Mouse (Mus musculus) lung, embryonic 16.5 days (tissue): ENCODE results near the gene Tenm2. TPM values are rescaled to one million over a fixed set of nuclear protein-coding genes. Genes with fewer than 3 reads are reported as not detected.

ENCODE experiments used
- ATAC-seq: fragments of 200-750 bp; cut with Nextera tagmentation; 2 replicates; pipeline ENCODE4 v1.8.0; 2017; ENCODE audit warnings: low read depth, mild to moderate bottlenecking, moderate library complexity
- H3K27ac ChIP-seq: fragments of 300-500 bp; sonication (generic); 2 replicates; pipeline ENCODE4 v1.5.1; 2014; ENCODE audit warnings: mild to moderate bottlenecking, control low read depth, low read length
- H3K27me3 ChIP-seq: fragments of 300-500 bp; sonication (generic); 2 replicates; pipeline ENCODE4 v1.6.1; 2014; ENCODE audit warnings: low read depth, low read length, mixed read lengths; ENCODE audit not compliant: control insufficient read depth, insufficient read depth
- H3K36me3 ChIP-seq: fragments of 300-500 bp; sonication (generic); 2 replicates; pipeline ENCODE4 v1.6.1; 2014; ENCODE audit warnings: low read length; ENCODE audit not compliant: control insufficient read depth, insufficient read depth
- H3K4me1 ChIP-seq: fragments of 300-500 bp; sonication (generic); replicated peaks from 2 replicates; pipeline ENCODE4 v1.6.1; 2014; ENCODE audit warnings: low read length, mixed read lengths; ENCODE audit not compliant: control insufficient read depth, insufficient read depth
- H3K4me2 ChIP-seq: fragments of 300-500 bp; sonication (generic); 2 replicates; pipeline ENCODE4 v1.6.1; 2014; ENCODE audit warnings: low read depth, low read length, control low read depth
- H3K4me3 ChIP-seq: fragments of 300-500 bp; sonication (generic); 2 replicates; pipeline ENCODE4 v1.5.1; 2014; ENCODE audit warnings: mild to moderate bottlenecking, low read length, control low read depth
- H3K9ac ChIP-seq: fragments of 300-500 bp; sonication (generic); 2 replicates; pipeline ENCODE4 v1.6.1; 2014; ENCODE audit warnings: low read length, control low read depth
- H3K9me3 ChIP-seq: fragments of 300-500 bp; sonication (generic); 2 replicates; pipeline ENCODE4 v1.6.1; 2016; ENCODE audit warnings: low read length; ENCODE audit not compliant: control insufficient read depth
- WGBS: fragments of 180-500 bp; shearing (Covaris S2); extraction: QIAGEN DNeasy Blood & Tissue Kit; methylation state at CpG from one replicate; pipeline ENCODE4 v1.1.7; 2014; 5-methylcytosine and 5-hydroxymethylcytosine counted together
- polyA plus RNA-seq: library from polyadenylated mRNA; unstranded; fragments of >200 nt; fragmentation: Nextera tagmentation; extraction: Ambion mirVana; gene quantifications from 2 replicates; pipeline ENCODE4 v1.2.1, GENCODE M21; 2015

Tenm2 gene
- polyA plus RNA-seq, 1 experiment from 2014 or later, result 0.24 TPM

- Histone ChIP-seq H3K4me3 (no peak overlapping the region), H3K27ac (no peak overlapping the region), H3K36me3 (no peaks in the 10 kb centered on the region), H3K4me2 (no peak overlapping the region), H3K27me3 (no peaks in the 10 kb centered on the region), H3K9ac (no peak overlapping the region), H3K9me3 (no peaks in the 10 kb centered on the region), H3K4me1 (no peaks in the 10 kb centered on the region)
- WGBS, result 58% methylated on average over 1 of the region's 1 CpGs
- ATAC-seq, result no peak
Measured at GRCm38 (mm10) chr11:36804615-36805014, 431.1 kb downstream of the Tenm2 start.

- no peak overlapping the region for H3K9ac ChIP-seq
- no peak overlapping the region for H3K4me3 ChIP-seq
- no peak overlapping the region for H3K27ac ChIP-seq
- no peaks in the 10 kb centered on the region for H3K27me3 ChIP-seq
- no peaks in the 10 kb centered on the region for H3K4me1 ChIP-seq
- ATAC-seq, result no peak
- H3K36me3 ChIP-seq, result no peaks in the 10 kb centered on the region
- WGBS, result 41% methylated on average over 8 of the region's 8 CpGs
- H3K9me3 ChIP-seq, result no peaks in the 10 kb centered on the region
- peak overlapping the region; percentile 26; the same call in 1 of the 2 replicates for H3K4me2 ChIP-seq
Measured at GRCm38 (mm10) chr11:36802208-36802631, 433.5 kb downstream of the Tenm2 start.

GRCm38 (mm10) chr11:36801683-36802082, 434.1 kb downstream of the Tenm2 start:
- Histone ChIP-seq H3K4me1 (no peaks in the 10 kb centered on the region), H3K9ac (no peak overlapping the region), H3K9me3 (no peaks in the 10 kb centered on the region), H3K36me3 (no peaks in the 10 kb centered on the region), H3K27me3 (no peaks in the 10 kb centered on the region), H3K4me2 (no peak overlapping the region), H3K27ac (no peak overlapping the region), H3K4me3 (no peak overlapping the region)
- WGBS, result 59% methylated on average over 4 of the region's 4 CpGs
- no peak for ATAC-seq

- H3K27me3 ChIP-seq, result no peaks in the 10 kb centered on the region
- no peak overlapping the region for H3K9ac ChIP-seq
- H3K9me3 ChIP-seq, result no peaks in the 10 kb centered on the region
- H3K36me3 ChIP-seq, result no peaks in the 10 kb centered on the region
- no peak overlapping the region for H3K4me3 ChIP-seq
- ATAC-seq, result no peak
- no peak overlapping the region for H3K4me2 ChIP-seq
- no peaks in the 10 kb centered on the region for H3K4me1 ChIP-seq
- 71% methylated on average over 8 of the region's 8 CpGs for WGBS
- no peak overlapping the region for H3K27ac ChIP-seq
Measured at GRCm38 (mm10) chr11:36799409-36799808, 436.4 kb downstream of the Tenm2 start.

- no peak overlapping the region for H3K27ac ChIP-seq
- WGBS, result 77% methylated on average over 3 of the region's 3 CpGs
- no peak overlapping the region for H3K4me2 ChIP-seq
- no peak overlapping the region for H3K9ac ChIP-seq
- H3K36me3 ChIP-seq, result no peaks in the 10 kb centered on the region
- no peak for ATAC-seq
- no peaks in the 10 kb centered on the region for H3K27me3 ChIP-seq
- no peaks in the 10 kb centered on the region for H3K4me1 ChIP-seq
- H3K9me3 ChIP-seq, result no peaks in the 10 kb centered on the region
- H3K4me3 ChIP-seq, result no peak overlapping the region
Measured at GRCm38 (mm10) chr11:36758009-36758408, 477.8 kb downstream of the Tenm2 start.

GRCm38 (mm10) chr11:36746286-36746685, 489.5 kb downstream of the Tenm2 start:
- Histone ChIP-seq H3K9ac (no peak overlapping the region), H3K9me3 (no peaks in the 10 kb centered on the region), H3K36me3 (no peaks in the 10 kb centered on the region), H3K27ac (no peak overlapping the region), H3K4me1 (no peaks in the 10 kb centered on the region), H3K4me2 (no peak overlapping the region), H3K27me3 (no peaks in the 10 kb centered on the region), H3K4me3 (no peak overlapping the region)
- no peak for ATAC-seq
- WGBS, result 90% methylated on average over 4 of the region's 4 CpGs

- Histone ChIP-seq H3K4me1 (no peaks in the 10 kb centered on the region), H3K4me3 (no peak overlapping the region), H3K27me3 (no peaks in the 10 kb centered on the region), H3K9ac (no peak overlapping the region), H3K9me3 (no peaks in the 10 kb centered on the region), H3K27ac (no peak overlapping the region), H3K36me3 (no peaks in the 10 kb centered on the region), H3K4me2 (no peak overlapping the region)
- WGBS, result 70% methylated on average over 3 of the region's 3 CpGs
- no peak for ATAC-seq
Measured at GRCm38 (mm10) chr11:36727800-36728199, 508.0 kb downstream of the Tenm2 start.

GRCm38 (mm10) chr11:36702881-36703280, 532.9 kb downstream of the Tenm2 start:
- Histone ChIP-seq H3K4me2 (no peak overlapping the region), H3K36me3 (no peaks in the 10 kb centered on the region), H3K9ac (no peak overlapping the region), H3K27me3 (no peaks in the 10 kb centered on the region), H3K4me3 (no peak overlapping the region), H3K9me3 (no peaks in the 10 kb centered on the region), H3K4me1 (no peaks in the 10 kb centered on the region), H3K27ac (no peak overlapping the region)
- ATAC-seq, result no peak
- 68% methylated on average over 2 of the region's 2 CpGs for WGBS

GRCm38 (mm10) chr11:36700951-36701350, 534.8 kb downstream of the Tenm2 start:
- no peak overlapping the region for H3K9ac ChIP-seq
- no peak overlapping the region for H3K27ac ChIP-seq
- no peak for ATAC-seq
- no peaks in the 10 kb centered on the region for H3K36me3 ChIP-seq
- H3K4me1 ChIP-seq, result no peaks in the 10 kb centered on the region
- no peaks in the 10 kb centered on the region for H3K27me3 ChIP-seq
- H3K4me3 ChIP-seq, result no peak overlapping the region
- H3K9me3 ChIP-seq, result no peaks in the 10 kb centered on the region
- no peak overlapping the region for H3K4me2 ChIP-seq
- 85% methylated on average over 3 of the region's 3 CpGs for WGBS

GRCm38 (mm10) chr11:36700131-36700530, 535.6 kb downstream of the Tenm2 start:
- ATAC-seq, result no peak
- H3K4me3 ChIP-seq, result no peak overlapping the region

More at GRCm38 (mm10) chr11:36700131-36700530, 535.6 kb downstream of the Tenm2 start:
- Histone ChIP-seq H3K9ac (no peak overlapping the region), H3K4me2 (no peak overlapping the region), H3K27ac (no peak overlapping the region), H3K27me3 (no peaks in the 10 kb centered on the region), H3K9me3 (no peaks in the 10 kb centered on the region), H3K4me1 (no peaks in the 10 kb centered on the region), H3K36me3 (no peaks in the 10 kb centered on the region)
- WGBS, result 81% methylated on average over 6 of the region's 6 CpGs
